Mouse (Mus musculus) MEL (cell line): ENCODE measurements around the gene Tssk6. TPM values are rescaled to one million over a fixed set of nuclear protein-coding genes. Genes with fewer than 3 reads are reported as not detected.

Experiments
- DNase-seq: peaks from one replicate; pipeline ENCODE4 v3.0.0; 2011; ENCODE audit warnings: low read depth, low spot score
- H3K27ac ChIP-seq: 2 replicates; pipeline ENCODE4 v1.5.1; 2012; ENCODE audit warnings: low read depth, mild to moderate bottlenecking, control low read depth, low read length, moderate library complexity; ENCODE audit not compliant: control insufficient read depth
- H3K27me3 ChIP-seq, 2 experiments: fragments of 150-350 bp in 1 of 2; sonication (generic) in 1 of 2; 2 replicates each; pipeline ENCODE4 v1.6.1; 2012; ENCODE audit warnings: low read length in 2 of 2, mild to moderate bottlenecking in 2 of 2, improper control_type of control experiment in 1 of 2, moderate library complexity in 1 of 2; ENCODE audit not compliant: insufficient read depth in 2 of 2, control insufficient read depth in 1 of 2
- H3K36me3 ChIP-seq, 2 experiments: 2 replicates each; pipeline ENCODE4 v1.6.1; 2012 to 2014; ENCODE audit warnings: low read length in 2 of 2, improper control_type of control experiment in 1 of 2, inconsistent platforms in 1 of 2, mild to moderate bottlenecking in 1 of 2; ENCODE audit not compliant: insufficient read depth in 2 of 2, control insufficient read depth in 1 of 2
- H3K4me1 ChIP-seq, 2 experiments: fragments of 150-350 bp in 1 of 2; sonication (generic) in 1 of 2; 2 replicates each; pipeline ENCODE4 v1.6.1; 2012; ENCODE audit warnings: low read length in 2 of 2, improper control_type of control experiment in 1 of 2, mild to moderate bottlenecking in 1 of 2; ENCODE audit not compliant: insufficient read depth in 2 of 2, control insufficient read depth in 1 of 2
- H3K4me3 ChIP-seq, 2 experiments: fragments of 150-350 bp in 1 of 2; sonication (generic) in 1 of 2; 2 replicates each; pipeline ENCODE4 v1.5.1; 2012; ENCODE audit warnings: low read depth in 2 of 2, low read length in 2 of 2, mild to moderate bottlenecking in 2 of 2, moderate library complexity in 2 of 2, control low read depth in 1 of 2, improper control_type of control experiment in 1 of 2; ENCODE audit not compliant: control insufficient read depth in 1 of 2, insufficient read depth in 1 of 2
- H3K79me2 ChIP-seq: 2 replicates; pipeline ENCODE4 v1.6.1; 2012; ENCODE audit warnings: mild to moderate bottlenecking, low read length, moderate library complexity; ENCODE audit not compliant: control insufficient read depth, poor library complexity, insufficient read depth
- H3K9ac ChIP-seq: 2 replicates; pipeline ENCODE4 v1.6.1; 2012; ENCODE audit warnings: low read depth, mild to moderate bottlenecking, control low read depth, low read length, moderate library complexity; ENCODE audit not compliant: control insufficient read depth, poor library complexity, severe bottlenecking
- H3K9me3 ChIP-seq: fragments of 150-350 bp; sonication (generic); replicated peaks from 2 replicates; pipeline ENCODE4 v1.6.1; 2012; ENCODE audit warnings: mild to moderate bottlenecking, low read length, improper control_type of control experiment, moderate library complexity; ENCODE audit not compliant: insufficient read depth
- BHLHE40 ChIP-seq: IDR thresholded peaks from 2 replicates; pipeline ENCODE4 v1.6.1; 2012; ENCODE audit warnings: low read depth, mild to moderate bottlenecking, inconsistent platforms, low read length, improper control_type of control experiment, borderline replicate concordance
- CHD1 ChIP-seq: IDR thresholded peaks from 2 replicates; pipeline ENCODE4 v1.6.1; 2012; ENCODE audit warnings: low read depth, mild to moderate bottlenecking, inconsistent platforms, low read length, improper control_type of control experiment
- ELF1 ChIP-seq: IDR thresholded peaks from 2 replicates; pipeline ENCODE4 v1.6.1; 2014; ENCODE audit warnings: low read depth, mild to moderate bottlenecking, inconsistent platforms, low read length, improper control_type of control experiment, moderate library complexity
- EP300 ChIP-seq, 2 experiments: IDR thresholded peaks; 2 replicates each; pipeline ENCODE4 v1.6.1; 2011; ENCODE audit warnings: improper control_type of control experiment in 2 of 2, low read length in 2 of 2, low read depth in 1 of 2, mild to moderate bottlenecking in 1 of 2
- ETS1 ChIP-seq: IDR thresholded peaks from 2 replicates; pipeline ENCODE4 v1.6.1; 2012; ENCODE audit warnings: low read depth, mild to moderate bottlenecking, inconsistent platforms, low read length, improper control_type of control experiment, moderate library complexity
- GATA1 ChIP-seq: IDR thresholded peaks from 2 replicates; pipeline ENCODE4 v1.6.1; 2011; ENCODE audit warnings: low read depth, low read length, improper control_type of control experiment
- HCFC1 ChIP-seq: IDR thresholded peaks from 2 replicates; pipeline ENCODE4 v1.6.1; 2012; ENCODE audit warnings: low read depth, mild to moderate bottlenecking, inconsistent platforms, low read length, improper control_type of control experiment, moderate library complexity
- MAX ChIP-seq: IDR thresholded peaks from 2 replicates; pipeline ENCODE4 v1.6.1; 2011; ENCODE audit warnings: low read length, improper control_type of control experiment
- MEF2A ChIP-seq: IDR thresholded peaks from 2 replicates; pipeline ENCODE4 v1.6.1; 2014; ENCODE audit warnings: low read depth, mild to moderate bottlenecking, inconsistent platforms, low read length, improper control_type of control experiment; ENCODE audit not compliant: poor library complexity, insufficient replicate concordance, severe bottlenecking; ENCODE audit errors: extremely low read depth
- MXI1 ChIP-seq: IDR thresholded peaks from 2 replicates; pipeline ENCODE4 v1.6.1; 2011; ENCODE audit warnings: mild to moderate bottlenecking, low read depth, low read length, improper control_type of control experiment
- MYC ChIP-seq: IDR thresholded peaks from 2 replicates; pipeline ENCODE4 v1.6.1; 2011; ENCODE audit warnings: low read depth, mild to moderate bottlenecking, low read length, improper control_type of control experiment, moderate library complexity
- NRF1 ChIP-seq: IDR thresholded peaks from 2 replicates; pipeline ENCODE4 v1.6.1; 2014; ENCODE audit warnings: low read depth, mild to moderate bottlenecking, inconsistent platforms, low read length, improper control_type of control experiment, moderate library complexity; ENCODE audit not compliant: poor library complexity, insufficient read depth, severe bottlenecking
- POLR2A ChIP-seq, 2 experiments: IDR thresholded peaks; 2 replicates each; pipeline ENCODE4 v1.6.1; 2011 to 2012; ENCODE audit warnings: low read length in 2 of 2, mild to moderate bottlenecking in 2 of 2, control low read depth in 1 of 2, improper control_type of control experiment in 1 of 2, low read depth in 1 of 2, moderate library complexity in 1 of 2; ENCODE audit not compliant: control insufficient read depth in 1 of 2, insufficient read depth in 1 of 2, poor library complexity in 1 of 2
- POLR2AphosphoS2 ChIP-seq: IDR thresholded peaks from 2 replicates; pipeline ENCODE4 v1.6.1; 2011; ENCODE audit warnings: low read length, improper control_type of control experiment
- SIN3A ChIP-seq: IDR thresholded peaks from 2 replicates; pipeline ENCODE4 v1.6.1; 2012; ENCODE audit warnings: low read length, improper control_type of control experiment, inconsistent platforms
- TAL1 ChIP-seq: IDR thresholded peaks from 2 replicates; pipeline ENCODE4 v1.6.1; 2012; ENCODE audit warnings: mild to moderate bottlenecking, inconsistent platforms, low read length, moderate library complexity, mixed read lengths
- TBP ChIP-seq: IDR thresholded peaks from 2 replicates; pipeline ENCODE4 v1.8.0; 2011; ENCODE audit warnings: low read depth, low read length, improper control_type of control experiment
- TCF12 ChIP-seq: IDR thresholded peaks from 2 replicates; pipeline ENCODE4 v1.6.1; 2014; ENCODE audit warnings: low read depth, mild to moderate bottlenecking, inconsistent platforms, low read length, improper control_type of control experiment, moderate library complexity
- USF1 ChIP-seq: IDR thresholded peaks from 2 replicates; pipeline ENCODE4 v1.6.1; 2014; ENCODE audit warnings: low read depth, mild to moderate bottlenecking, inconsistent platforms, low read length, improper control_type of control experiment, moderate library complexity
- USF2 ChIP-seq, 2 experiments: IDR thresholded peaks; 2 replicates each; pipeline ENCODE4 v1.6.1; 2011 to 2012; ENCODE audit warnings: improper control_type of control experiment in 2 of 2, low read length in 2 of 2, borderline replicate concordance in 1 of 2, inconsistent platforms in 1 of 2, low read depth in 1 of 2, mild to moderate bottlenecking in 1 of 2; ENCODE audit not compliant: insufficient read depth in 1 of 2
- ZC3H11A ChIP-seq: IDR thresholded peaks from 2 replicates; pipeline ENCODE4 v1.6.1; 2012; ENCODE audit warnings: low read depth, mild to moderate bottlenecking, inconsistent platforms, low read length, improper control_type of control experiment
- polyA plus RNA-seq, 2 experiments: library from polyadenylated mRNA; stranded (reverse) in 1 of 2; unstranded in 1 of 2; fragments of >175 nt in 1 of 2; fragments of >200 nt in 1 of 2; gene quantifications; 2 replicates each; pipeline versions ENCODE4 v1.2.1 to v1.2.4; 2012; ENCODE audit warnings: low replicate concordance in 2 of 2, low read depth in 1 of 2; ENCODE audit not compliant: insufficient read length in 2 of 2, insufficient read depth in 1 of 2, missing spikeins in 1 of 2
- total RNA-seq: library from RNA; depleted of rRNA; stranded (reverse); fragments of 300-350 nt; gene quantifications from 2 replicates; pipeline ENCODE4 v1.2.3, GENCODE M21; 2012

The Tssk6 gene
- total and polyA plus RNA-seq, 3 experiments: 3.4 to 3.8 TPM; not detected in 1

DNA sequence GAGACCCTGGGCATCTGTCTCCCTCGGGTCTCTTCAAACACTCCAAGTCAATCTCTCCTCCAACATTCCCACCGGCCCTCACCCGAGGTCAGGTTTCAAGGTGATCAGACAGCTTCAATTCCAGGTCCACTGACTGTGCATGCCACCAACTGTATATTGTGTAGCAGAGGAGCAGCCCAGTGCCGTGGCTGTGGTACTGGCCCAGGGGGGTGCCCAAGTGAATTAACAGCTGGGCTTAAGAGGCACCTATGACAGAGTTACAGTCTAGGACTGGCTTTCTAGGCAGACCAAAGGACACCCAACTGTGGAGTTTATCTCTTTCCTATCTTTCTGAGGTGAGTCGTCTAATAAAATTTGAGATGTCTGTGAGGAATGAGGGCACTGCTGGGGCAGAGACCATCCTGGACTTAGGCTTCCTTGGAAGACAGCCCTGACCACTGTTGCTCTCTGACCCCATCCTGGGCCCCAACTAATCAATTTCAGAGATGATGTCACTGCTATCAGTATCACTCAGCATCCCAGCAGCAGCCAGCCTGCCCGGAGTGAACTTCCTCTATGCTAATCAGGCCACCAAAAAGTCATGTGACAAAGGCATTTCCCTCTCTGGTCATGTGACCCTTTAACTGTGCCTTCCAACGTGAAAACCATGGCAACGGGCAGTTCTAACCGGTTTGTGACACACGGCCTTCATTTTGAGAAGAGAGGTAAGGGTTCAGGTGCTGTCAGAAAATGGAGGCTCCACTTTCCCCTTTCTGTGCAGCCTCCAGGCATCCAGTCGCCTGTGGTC is 18.1 kb downstream of the Tssk6 start:
- no peaks in the 10 kb centered on the region for H3K27me3 ChIP-seq
- H3K79me2 ChIP-seq: peaks cover 10% of the 10 kb centered on the region
- peak; percentile 95 for DNase-seq
- TF ChIP-seq POLR2AphosphoS2: no peak
- peak; percentile 98 for TF ChIP-seq USF1
- TF ChIP-seq MAX: peak; percentile 95
- no peak for TF ChIP-seq MEF2A
- TF ChIP-seq NRF1: no peak
- peak; percentile 49; the same call in 1 of the 2 replicates for TF ChIP-seq MXI1
- peak; percentile 75; the same call in 1 of the 2 replicates for TF ChIP-seq BHLHE40
- TF ChIP-seq MYC: 0 out of 2 replicates have a peak, but pooled peaks have one; percentile 48
- TF ChIP-seq SIN3A: peak; percentile 87
- peak; percentile 56 for TF ChIP-seq HCFC1
- TF ChIP-seq ELF1: peak; percentile 47; the same call in 1 of the 2 replicates
- peak; percentile 57 for TF ChIP-seq TAL1
- no peak; the same call in 1 of the 2 replicates for TF ChIP-seq ZC3H11A
- peak; percentile 92 to 97 for TF ChIP-seq USF2 (IDR thresholded peaks at IDR 0.05; ENCODE audit: borderline replicate concordance in 1 of 2, insufficient read depth in 1 of 2, low read depth in 1 of 2, low read length in 2 of 2)
- TF ChIP-seq CHD1: no peak
- peak; percentile 55 to 65; a peak in 3 of 4 replicates for TF ChIP-seq EP300 (IDR thresholded peaks at IDR 0.05; ENCODE audit: low read depth in 1 of 2, low read length in 2 of 2)
- no peak for TF ChIP-seq TCF12
- peak; percentile 77 for TF ChIP-seq GATA1
- peak in 1 of 2 experiments; percentile 51; a peak in 1 of 4 replicates for TF ChIP-seq POLR2A (IDR thresholded peaks at IDR 0.05; ENCODE audit: control insufficient read depth in 1 of 2, insufficient read depth in 1 of 2, low read depth in 1 of 2, low read length in 2 of 2, poor library complexity in 1 of 2)
- peak; percentile 74 for TF ChIP-seq TBP
- peak; percentile 89 for TF ChIP-seq ETS1
- H3K36me3 ChIP-seq: peaks cover 8 to 18% of the 10 kb centered on the region in 2 experiments; a peak in 3 of 4 replicates
- no peak overlapping the region for H3K4me3 ChIP-seq
- no peaks in the 10 kb centered on the region for H3K9me3 ChIP-seq
- H3K27ac ChIP-seq: peak overlapping the region; percentile 88
- peak overlapping the region; percentile 64 for H3K9ac ChIP-seq
- H3K4me1 ChIP-seq: peaks cover 9 to 26% of the 10 kb centered on the region in 2 experiments
